Mouse (Mus musculus) forelimb bud, embryonic 11.5 days (tissue): Measurements from ENCODE around the gene Cmya5.
"Not testable (repeated sequence)": the region's sequence is repeated elsewhere in the genome, so short reads cannot be mapped to it uniquely, and the experiment has no call there.

Experiments
- DNase-seq: peaks from one replicate; pipeline ENCODE4 v3.0.0-alpha.2; 2012; ENCODE audit warnings: low read depth, low spot score

Gene Cmya5

GRCm38 (mm10) chr13:93122321-93122720, 22.2 kb downstream of the Cmya5 start:
- no peak for DNase-seq

GRCm38 (mm10) chr13:93117241-93117640, 27.3 kb downstream of the Cmya5 start:
- no peak for DNase-seq

GRCm38 (mm10) chr13:93102340-93103090, 42.0 kb downstream of the Cmya5 start:
- no peak for DNase-seq

DNA sequence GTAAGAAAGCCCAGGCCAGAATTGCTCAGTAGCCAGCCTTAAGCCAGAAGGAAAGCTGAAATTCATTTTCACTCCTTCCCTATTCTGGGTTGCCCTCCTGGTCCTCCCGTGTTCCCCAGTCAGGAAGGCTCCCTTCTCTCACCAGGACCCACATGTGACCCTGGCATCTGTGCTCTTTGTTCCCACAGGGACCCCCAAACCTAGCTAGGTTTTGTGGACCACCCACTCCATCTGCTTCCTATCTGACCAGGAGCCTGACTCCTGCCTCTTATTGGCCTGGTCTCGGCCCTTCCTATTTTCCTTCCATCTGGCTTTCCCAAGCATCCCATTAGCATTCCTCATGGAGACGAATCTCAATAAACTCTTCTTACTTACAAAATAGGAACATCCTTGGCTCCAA, 45.9 kb downstream of the Cmya5 start:
- DNase-seq, result no peak

DNA sequence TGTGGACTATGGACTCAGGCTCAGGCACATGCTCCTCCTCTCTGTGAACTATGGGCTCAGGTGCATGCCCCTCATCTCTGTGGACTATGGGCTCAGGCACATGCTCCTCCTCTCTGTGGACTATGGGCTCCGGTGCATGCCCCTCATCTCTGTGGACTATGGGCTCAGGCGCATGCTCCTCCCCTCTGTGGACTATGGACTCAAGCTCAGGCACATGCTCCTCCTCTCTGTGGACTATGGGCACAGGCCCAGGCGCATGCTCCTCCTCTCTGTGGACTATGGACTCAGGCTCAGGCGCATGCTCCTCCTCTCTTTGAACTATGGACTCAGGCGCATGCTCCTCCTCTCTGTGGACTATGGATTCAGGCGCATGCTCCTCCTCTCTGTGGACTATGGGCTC, 47.9 kb downstream of the Cmya5 start:
- DNase-seq, result no peak

- DNase-seq, result no peak
These were observed 49.3 kb downstream of the Cmya5 start for GRCm38 (mm10) chr13:93095097-93095791.

DNA sequence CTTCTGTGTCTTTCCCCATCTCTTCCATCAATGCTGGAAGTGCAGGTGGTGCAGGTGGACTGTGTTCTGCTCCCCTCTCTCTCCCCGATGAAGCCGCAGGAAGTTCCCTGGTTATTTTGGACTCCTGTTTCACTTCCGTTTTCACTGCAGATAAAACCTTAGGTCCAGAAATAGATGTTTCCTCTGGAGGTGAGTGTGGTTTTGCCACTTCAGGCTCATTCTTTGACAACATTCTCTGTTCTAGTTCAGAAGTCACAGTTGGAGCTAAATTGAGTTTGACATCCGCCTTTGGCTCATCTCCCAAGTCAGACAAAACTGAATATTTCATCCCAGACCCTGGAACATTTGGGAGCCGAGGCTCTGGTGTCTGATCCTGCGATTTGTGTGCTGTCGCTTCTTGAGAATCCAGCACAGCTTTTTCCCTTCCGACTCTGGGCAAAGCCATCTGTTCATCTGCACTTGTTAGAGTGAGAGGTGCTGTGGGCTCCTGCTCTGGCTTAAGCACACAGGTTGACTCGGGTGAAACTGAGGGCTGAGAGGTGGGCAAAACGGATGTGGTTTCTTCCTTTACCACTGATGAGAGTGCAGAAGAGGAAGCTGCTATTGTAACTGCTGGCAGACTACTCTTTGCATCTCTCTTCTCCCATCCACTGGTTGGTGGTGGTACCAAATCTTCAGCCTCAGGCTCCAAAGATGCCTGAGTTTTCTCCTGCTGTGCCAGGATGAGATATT, 50.2 kb downstream of the Cmya5 start:
- no peak for DNase-seq

- no peak for DNase-seq
These were observed 50.8 kb downstream of the Cmya5 start for GRCm38 (mm10) chr13:93093697-93094096.

- DNase-seq, result no peak
These were observed 51.6 kb downstream of the Cmya5 start for GRCm38 (mm10) chr13:93092916-93093429.

GRCm38 (mm10) chr13:93091866-93092455, 52.6 kb downstream of the Cmya5 start:
- no peak for DNase-seq

- no peak for DNase-seq
These were observed 53.3 kb downstream of the Cmya5 start for GRCm38 (mm10) chr13:93091176-93091575.

DNA sequence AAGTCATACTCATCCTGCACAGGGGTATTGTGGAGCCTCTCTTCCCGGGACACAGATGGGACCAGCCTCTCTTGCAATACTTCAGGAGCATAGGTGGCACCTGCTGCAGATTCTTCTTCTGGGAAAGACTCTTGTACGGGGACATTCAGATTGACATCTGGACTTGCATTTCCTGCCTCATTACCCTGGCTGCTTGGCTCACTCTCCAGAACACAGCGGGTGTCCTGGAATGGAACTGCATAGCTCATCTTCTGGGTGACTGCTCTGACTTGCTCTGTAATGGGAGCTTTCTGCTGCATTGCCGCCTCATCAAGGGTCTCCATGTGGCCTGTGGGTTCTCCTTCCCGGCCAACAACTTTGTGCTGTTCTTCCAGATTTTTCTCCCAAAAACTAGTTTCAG, 55.0 kb downstream of the Cmya5 start:
- DNase-seq, result no peak

DNA sequence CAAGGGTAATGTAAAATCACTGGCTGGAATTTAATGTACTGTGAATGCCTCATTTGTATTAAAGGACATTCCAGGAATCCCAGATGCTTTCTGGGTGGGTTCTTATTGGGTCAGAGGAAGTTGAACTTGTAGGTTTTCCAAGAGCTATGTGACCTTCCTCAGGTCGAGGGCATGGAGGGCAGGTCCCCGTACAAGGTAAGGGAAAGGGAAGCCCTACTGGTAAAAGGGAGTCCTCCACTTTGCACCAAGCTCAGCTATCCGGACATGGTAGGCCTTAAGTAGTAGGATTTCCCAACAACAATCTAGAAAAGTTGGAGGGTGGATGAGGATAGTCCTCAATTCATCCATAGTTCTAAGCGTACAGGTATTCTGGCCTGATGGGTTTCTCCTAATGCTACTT, 58.8 kb downstream of the Cmya5 start:
- DNase-seq, result no peak

GRCm38 (mm10) chr13:93082324-93082723, 62.2 kb downstream of the Cmya5 start:
- DNase-seq, result not testable (repeated sequence)

GRCm38 (mm10) chr13:93080859-93081258, 63.7 kb downstream of the Cmya5 start:
- no peak for DNase-seq

- peak; percentile 19 for DNase-seq
These were observed 70.3 kb downstream of the Cmya5 start for GRCm38 (mm10) chr13:93074147-93074641.

DNA sequence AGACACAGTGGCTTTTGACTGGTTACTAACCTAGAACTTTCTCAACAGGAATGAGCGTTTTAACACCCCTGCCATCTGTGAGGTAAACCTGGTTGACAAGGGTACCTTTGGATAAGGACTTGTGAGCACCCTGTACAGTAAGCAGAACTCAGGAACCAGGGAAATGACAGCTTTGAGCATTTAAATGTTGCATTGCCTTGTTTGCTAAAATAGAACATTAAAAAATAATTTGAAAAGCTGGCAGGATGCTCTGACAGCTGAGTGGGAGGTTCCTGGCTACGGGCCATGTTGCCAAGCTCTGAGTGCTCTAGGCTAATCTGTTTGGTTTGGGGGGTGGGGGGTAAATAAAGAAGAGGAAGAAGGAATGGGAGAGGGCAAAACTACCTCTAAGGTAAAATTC, 70.9 kb downstream of the Cmya5 start:
- no peak for DNase-seq

DNA sequence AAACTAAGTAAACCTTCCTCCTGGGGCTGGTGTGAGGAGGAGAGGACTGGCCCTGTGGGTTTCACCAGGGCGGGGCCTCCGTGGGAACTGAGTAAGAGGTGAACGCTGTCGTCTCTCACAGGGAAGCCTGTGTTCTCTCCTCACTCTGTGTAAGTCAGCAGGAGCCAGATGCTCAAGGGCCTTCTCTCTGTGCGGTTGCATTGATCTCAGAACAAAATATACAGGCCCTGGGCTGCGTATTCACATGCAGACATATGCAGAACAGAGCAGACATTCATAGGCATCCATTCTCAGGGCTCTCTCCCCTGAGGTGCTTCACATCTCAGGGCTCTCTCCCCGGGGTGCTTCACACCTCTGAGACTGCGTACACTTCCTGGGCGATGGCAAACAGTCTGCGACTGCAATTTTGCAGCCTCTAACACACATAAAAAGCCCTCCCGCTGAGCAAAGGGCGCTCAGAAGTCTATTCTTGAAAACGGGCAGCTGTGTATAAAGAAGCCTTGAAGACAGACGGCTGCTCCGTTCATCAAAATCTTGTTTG, 71.6 kb downstream of the Cmya5 start:
- peak; percentile 10 for DNase-seq

DNA sequence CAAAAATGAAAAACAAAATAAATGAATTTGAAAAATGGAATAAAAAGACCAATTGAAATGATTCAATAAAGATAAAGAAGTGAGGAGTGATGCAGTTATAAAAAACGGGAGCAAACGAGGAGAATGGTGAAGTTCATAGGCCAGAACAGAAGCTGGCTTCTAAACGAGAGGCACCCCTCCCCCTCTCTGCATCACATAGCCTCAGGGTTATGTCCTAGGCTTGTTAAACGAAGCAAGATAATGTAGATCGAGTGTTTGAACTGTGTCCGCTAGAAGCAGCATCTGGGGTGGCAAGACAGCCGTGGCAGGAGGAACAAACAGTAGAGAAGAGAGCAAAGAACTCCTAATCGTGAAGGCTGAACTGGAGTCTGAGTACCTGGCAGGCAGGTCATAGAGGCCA, 74.1 kb downstream of the Cmya5 start:
- no peak for DNase-seq

- no peak for DNase-seq
These were observed 75.0 kb downstream of the Cmya5 start for GRCm38 (mm10) chr13:93069481-93069880.

- DNase-seq, result no peak
These were observed 76.2 kb downstream of the Cmya5 start for GRCm38 (mm10) chr13:93068353-93068752.
